Comparison of ENCODE assay signal across 7 mouse cellular contexts in genomic region chr17:26466741-26467150, GRCm38 (mm10). TPM values are rescaled to one million over a fixed set of nuclear protein-coding genes. Genes with fewer than 3 reads are reported as not detected.
DNase-seq lines count a peak whose midpoint lies in the region; ATAC-seq and TF ChIP-seq lines count a peak whose summit lies in the region.

No protein-coding gene starts in this region.

- peak; percentile 80 to 88 for DNase-seq in adrenal gland, adult 18-20 months (ENCODE audit: low spot score in 2 of 2)
- DNase-seq in gastrocnemius, postnatal 25 days, result peak; percentile 62
- peak; percentile 89 for DNase-seq in left cerebral cortex, postnatal 4 days
- peak; percentile 49 to 70 for DNase-seq in spleen, postnatal 14 days (ENCODE audit: low spot score in 2 of 2)

- peak; percentile 90 for TF ChIP-seq CTCF in intestine, postnatal 0 days (IDR thresholded peaks at IDR 0.05; ENCODE audit: low read depth)

- H3K9ac ChIP-seq in intestine, postnatal 0 days (ENCODE audit: low read depth, low read length), result no peak overlapping the region
- no peak overlapping the region for H3K9ac ChIP-seq in midbrain, embryonic 15.5 days

- no peaks in the 10 kb centered on the region for H3K4me1 ChIP-seq in intestine, postnatal 0 days (replicated peaks; ENCODE audit: control insufficient read depth, insufficient read depth, low read length)
- peaks cover 3% of the 10 kb centered on the region for H3K4me1 ChIP-seq in midbrain, embryonic 15.5 days

- intact Hi-C loops in left cerebral cortex, postnatal 4 days (cut with DNase I), result loop anchor here (2.0 to 5.0 kb wide), 2 partner anchors 41 to 172 kb away; no protein-coding TSS in a partner anchor

- H3K27ac ChIP-seq in intestine, postnatal 0 days (ENCODE audit: low read depth, low read length), result no peak overlapping the region
- no peak overlapping the region for H3K27ac ChIP-seq in midbrain, embryonic 15.5 days

- H3K4me3 ChIP-seq in intestine, postnatal 0 days (ENCODE audit: low read depth, low read length), result no peak overlapping the region
- H3K4me3 ChIP-seq in midbrain, embryonic 15.5 days, result no peak overlapping the region

- 13% methylated on average over 4 of the region's 4 CpGs for WGBS in intestine, postnatal 0 days
- WGBS in midbrain, embryonic 15.5 days, result 2% methylated on average over 4 of the region's 4 CpGs

- H3K36me3 ChIP-seq in intestine, postnatal 0 days (ENCODE audit: control insufficient read depth, insufficient read depth), result no peaks in the 10 kb centered on the region
- no peaks in the 10 kb centered on the region for H3K36me3 ChIP-seq in midbrain, embryonic 15.5 days (replicated peaks)

- H3K4me2 ChIP-seq in intestine, postnatal 0 days (replicated peaks; ENCODE audit: low read depth), result no peak overlapping the region
- H3K4me2 ChIP-seq in midbrain, embryonic 15.5 days, result peak overlapping the region; percentile 20; the same call in 1 of the 2 replicates

- no peaks in the 10 kb centered on the region for H3K27me3 ChIP-seq in intestine, postnatal 0 days (replicated peaks; ENCODE audit: control insufficient read depth, insufficient read depth, low read length)
- H3K27me3 ChIP-seq in midbrain, embryonic 15.5 days (replicated peaks), result no peaks in the 10 kb centered on the region

- peak; percentile 64 for ATAC-seq in common myeloid progenitor, adult 5-6 weeks (replicated peaks; ENCODE audit: low read depth, poor library complexity, severe bottlenecking)
- ATAC-seq in intestine, postnatal 0 days, result peak; percentile 20; the same call in 1 of the 2 replicates
- ATAC-seq in midbrain, embryonic 15.5 days (replicated peaks), result 0 out of 2 replicates have a peak, but pooled peaks have one; percentile 55

- no peaks in the 10 kb centered on the region for H3K9me3 ChIP-seq in intestine, postnatal 0 days (ENCODE audit: control insufficient read depth)
- H3K9me3 ChIP-seq in midbrain, embryonic 15.5 days, result no peaks in the 10 kb centered on the region

RNA-seq across cellular contexts. Expression of gene Neurl1b, which starts 52.1 kb away (rescaled TPM):
- 10 to 100 TPM; 23.2 to 35.2 TPM for total RNA-seq in adrenal gland, adult 18-20 months (2021)
- total RNA-seq in common myeloid progenitor, adult 5-6 weeks (2017), result 2.7 and 8.5 TPM in 2 replicates
- total RNA-seq in gastrocnemius, postnatal 25 days (2021), result 1 to 10 TPM; 2.6 to 4.1 TPM
- polyA plus RNA-seq in intestine, postnatal 0 days (2015; fragmentation: Nextera tagmentation; extraction: Ambion mirVana), result 1.5 TPM in 2 replicates
- 10 to 100 TPM; 85.3 to 88.4 TPM for total RNA-seq in left cerebral cortex, postnatal 4 days (2021)
- polyA plus RNA-seq in midbrain, embryonic 15.5 days (2015; fragmentation: Nextera tagmentation; extraction: Ambion mirVana), result 1.9 and 2.2 TPM in 2 replicates
